Mouse (Mus musculus) spleen, postnatal 4 days (tissue): ENCODE measurements around the gene Sos1.

Experiments
- DNase-seq, 2 experiments: peaks; one replicate each; pipeline ENCODE4 v3.0.0; 2022; ENCODE audit warnings: low spot score in 2 of 2

Gene Sos1

DNA sequence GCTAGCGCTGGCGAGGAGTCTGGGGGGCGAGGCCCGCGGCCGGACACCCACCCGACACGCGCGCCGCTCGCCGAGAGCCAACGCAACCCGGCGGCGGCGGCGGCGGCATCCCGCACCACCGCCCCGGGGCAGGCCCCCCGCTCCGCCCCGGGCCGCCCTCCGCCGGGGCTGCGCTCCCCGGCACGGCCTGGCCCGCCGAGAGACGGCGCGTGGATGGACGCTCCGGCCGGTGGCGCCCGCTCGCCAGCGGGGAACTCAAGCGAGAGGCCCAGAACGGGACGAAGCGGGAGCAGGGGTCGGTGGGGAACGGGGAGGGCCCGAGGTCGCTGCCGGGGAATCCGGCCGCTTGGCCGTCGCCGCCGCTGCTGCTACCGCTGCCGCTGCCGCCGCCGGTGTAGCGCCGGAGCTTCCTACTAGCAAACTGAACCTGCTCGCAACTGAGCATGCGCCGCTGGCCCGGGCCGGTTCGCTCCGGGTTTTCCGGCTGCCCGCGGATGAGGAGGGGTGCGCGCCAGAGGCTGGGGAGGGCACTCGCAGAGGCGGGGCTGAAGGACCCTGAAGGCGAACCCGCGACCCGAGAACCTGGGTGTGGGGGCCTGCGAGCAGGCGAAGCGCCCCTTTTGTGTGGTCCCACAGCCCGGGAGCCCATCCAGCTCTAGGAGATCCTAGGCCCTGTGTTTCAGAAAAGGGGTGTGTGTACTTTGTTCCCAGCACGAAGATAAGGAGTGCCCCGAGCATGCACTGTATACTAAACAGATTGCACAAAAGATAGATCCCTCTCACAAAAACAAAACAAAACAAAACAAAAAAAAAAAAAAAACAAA, at the start of gene Sos1:
TSS of gene Sos1 (minus strand) at position 423 of the 824 bp plus-strand sequence.
- peak; percentile 95 to 98 for DNase-seq

DNA sequence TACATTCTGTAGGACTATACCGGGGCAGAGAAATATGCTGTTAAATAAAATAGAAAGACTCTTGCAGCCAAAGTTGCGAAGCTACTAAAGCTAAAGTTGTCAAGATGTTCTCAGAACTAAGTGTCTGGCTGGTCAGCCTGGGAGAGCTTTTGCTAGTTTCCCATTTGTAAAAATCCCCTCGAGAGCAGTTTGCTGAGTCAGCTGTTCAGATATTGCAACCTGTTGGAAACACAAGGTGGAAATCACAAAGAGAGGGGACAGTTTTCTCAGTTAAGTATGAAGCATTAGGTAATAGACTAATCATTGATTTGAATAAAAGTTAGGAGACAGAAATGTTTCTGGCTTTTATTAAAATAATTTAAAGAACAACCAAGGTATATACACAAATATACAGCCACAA, 43.0 kb upstream of the Sos1 start:
- no peak for DNase-seq

DNA sequence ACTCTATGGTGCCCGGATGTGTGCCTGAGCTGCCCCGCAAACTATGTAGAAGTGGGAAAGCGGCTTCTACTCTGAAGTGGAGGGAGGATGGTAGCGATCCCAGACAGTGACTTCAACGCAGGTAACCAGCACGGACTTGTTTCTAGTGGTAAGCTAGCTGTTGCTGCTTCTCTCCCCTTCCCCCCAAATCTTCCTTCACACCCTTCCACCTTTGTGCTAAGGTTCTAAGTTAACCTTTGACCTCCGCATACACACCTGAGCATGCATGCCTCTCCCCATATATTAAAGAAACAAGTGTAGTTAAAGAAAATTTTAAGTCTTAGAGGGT, 41.9 kb upstream of the Sos1 start:
- no peak for DNase-seq

DNA sequence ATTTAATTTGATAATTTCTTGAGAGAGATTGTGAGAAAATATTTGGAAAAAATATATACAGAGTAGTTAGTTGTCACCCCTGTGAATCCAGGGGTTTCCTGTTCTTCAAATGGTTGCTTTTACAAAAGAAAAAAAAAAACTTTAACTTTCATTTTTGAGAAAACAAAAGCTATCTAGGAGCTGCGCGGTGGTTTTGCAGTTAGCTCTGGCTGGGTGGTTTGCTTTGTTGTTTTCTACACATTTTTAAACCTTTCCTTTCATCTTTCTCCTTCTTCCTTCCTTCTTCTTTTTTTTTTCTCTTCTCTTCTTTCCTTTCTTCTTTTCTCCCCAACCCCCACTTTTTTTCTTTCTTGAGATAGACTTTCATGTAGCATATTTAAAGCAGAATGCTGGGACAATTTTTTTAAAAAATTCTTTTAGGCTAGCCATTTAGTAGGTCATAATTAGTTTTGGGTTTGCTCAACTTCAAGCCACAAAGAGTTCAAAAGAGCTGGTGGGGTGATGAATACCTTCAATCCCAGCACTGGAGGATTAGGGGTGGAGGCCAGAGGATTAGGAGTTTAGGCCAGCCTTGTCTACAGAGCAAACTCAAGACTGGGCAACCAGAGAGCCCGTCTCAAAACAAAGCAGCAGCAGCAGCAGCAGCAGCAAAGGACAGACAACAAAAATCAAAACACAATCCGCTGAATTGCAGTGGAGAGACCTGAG, 41.4 kb upstream of the Sos1 start:
- DNase-seq: no peak

DNA sequence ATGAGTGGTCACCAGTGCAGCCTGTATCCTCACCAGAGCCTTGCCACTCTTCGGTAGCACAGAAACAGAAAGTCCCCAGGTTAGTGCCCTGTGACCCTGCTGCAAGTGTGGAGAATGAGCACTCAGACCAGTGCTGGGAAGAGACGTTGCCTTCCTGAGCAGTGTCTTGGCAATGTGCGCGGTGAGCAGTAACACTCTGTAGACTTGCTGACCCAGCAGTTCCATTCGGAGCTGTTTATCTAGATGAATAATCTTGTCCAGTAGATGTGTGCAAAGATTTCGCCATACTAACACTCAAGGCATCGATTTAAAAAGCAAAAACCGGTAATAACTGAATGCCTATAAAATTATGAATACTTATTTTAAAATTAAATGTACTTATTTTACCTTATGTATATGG, 40.3 kb upstream of the Sos1 start:
- DNase-seq: no peak

DNA sequence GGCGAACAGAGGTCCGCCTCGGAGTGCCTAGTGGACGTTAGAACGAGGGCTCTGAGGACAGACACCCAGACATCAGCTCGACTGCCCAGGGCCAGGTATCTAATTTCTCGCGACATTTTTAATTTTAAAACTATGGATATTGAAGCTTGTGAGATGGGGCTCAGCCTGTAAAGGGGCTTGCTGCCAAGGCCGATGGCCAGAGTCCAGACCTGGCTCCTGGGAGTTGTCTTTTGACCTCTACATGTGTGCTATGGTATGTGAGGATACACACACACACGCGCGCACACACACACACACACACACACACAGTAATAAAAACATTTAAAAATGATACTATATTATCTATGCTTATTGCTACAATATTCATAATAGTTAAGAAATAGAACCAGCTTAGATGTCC, 38.6 kb upstream of the Sos1 start:
- DNase-seq: no peak

DNA sequence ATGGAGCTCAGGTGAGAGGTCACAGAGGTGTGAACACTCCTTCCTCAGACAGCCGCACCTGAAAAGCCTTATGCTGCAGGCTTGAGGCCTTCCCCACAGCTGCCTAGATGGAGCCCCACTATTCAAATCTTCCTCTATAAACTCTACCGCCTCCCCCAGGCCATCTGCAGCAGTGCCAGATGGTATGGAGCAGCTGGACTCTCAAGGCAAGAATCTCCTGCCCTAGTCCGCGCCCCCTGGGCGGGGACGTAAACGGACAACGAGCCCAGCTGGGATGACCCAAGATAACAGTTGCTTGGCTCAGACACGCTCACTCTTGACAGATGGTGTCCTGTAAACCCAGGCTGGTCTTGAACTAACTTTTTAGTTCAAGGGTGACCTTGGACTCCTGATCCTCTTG, 37.0 kb upstream of the Sos1 start:
- no peak for DNase-seq

DNA sequence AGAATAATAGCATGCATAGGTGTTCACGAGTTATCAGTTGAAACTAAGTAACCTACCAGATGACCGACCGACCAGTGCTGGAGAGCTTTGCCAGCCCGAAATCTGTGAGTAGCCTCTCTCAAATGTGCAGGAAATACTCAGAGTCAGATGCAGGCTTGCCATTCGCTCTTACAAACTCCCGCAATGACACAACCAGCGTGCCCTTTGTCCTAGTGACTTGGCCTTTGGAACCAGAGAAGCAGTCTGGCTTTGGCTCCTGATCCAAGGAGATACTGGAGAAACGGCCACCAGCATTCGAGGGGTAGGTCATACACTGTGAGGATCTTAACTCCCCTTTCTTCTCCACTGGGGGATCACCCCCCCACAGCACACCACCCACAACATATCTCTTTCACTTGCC, 35.7 kb upstream of the Sos1 start:
- no peak for DNase-seq

DNA sequence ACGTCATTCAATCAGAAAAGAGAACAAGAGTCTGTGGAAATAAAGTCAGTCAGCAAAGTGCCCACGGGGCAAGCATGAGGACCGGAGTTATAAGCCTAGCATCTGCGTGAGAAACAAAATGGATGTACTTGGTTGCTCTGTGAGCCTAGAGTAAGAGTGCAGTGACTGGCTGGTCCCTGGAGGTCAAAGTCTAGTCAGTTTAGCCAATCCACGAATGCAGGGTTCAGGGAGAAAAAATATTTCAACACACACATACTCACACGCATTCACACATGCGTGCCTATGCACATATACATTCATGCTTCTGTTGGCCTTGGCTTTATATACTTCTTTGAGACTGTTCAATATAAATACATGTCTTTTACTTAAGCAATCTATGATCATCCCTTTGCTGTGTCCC, 35.3 kb upstream of the Sos1 start:
- DNase-seq: no peak

DNA sequence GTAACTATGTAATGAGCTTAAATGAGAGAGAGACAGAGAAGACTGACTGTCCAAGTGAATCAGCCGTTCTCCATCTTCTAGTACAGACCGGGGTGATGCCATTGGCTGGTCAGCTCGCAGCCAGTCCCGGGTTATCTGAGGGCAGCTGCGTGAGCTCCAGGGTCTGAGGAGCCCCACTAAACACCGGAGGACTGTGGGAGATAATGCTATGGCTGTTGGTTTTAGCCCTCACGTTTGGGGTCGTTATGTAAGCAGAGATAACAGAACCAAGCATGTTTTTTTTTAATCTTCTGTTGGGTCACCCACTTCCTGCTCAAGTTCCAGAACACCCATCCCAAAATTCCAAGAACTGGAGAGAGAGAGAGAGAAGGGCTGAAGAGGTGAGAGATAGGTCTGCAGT, 33.5 kb upstream of the Sos1 start:
- no peak for DNase-seq

DNA sequence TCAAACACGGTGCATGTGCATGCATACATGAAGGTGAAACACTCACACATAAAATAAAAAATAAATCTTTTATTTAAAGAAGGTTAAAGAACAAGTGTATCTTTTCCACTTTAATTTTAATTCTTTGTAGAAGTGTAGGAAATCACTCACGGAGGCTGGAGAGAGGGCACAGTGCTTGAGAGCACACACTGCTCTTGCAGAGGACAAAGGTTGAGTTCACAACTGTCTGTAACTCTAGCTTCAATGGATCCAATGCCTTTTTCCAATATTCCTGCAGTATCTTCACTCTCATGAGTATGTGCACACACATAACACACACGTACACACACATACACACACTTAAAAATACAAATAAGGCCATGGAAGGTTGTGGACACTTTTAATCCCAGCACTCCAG, 30.2 kb upstream of the Sos1 start:
- no peak for DNase-seq

DNA sequence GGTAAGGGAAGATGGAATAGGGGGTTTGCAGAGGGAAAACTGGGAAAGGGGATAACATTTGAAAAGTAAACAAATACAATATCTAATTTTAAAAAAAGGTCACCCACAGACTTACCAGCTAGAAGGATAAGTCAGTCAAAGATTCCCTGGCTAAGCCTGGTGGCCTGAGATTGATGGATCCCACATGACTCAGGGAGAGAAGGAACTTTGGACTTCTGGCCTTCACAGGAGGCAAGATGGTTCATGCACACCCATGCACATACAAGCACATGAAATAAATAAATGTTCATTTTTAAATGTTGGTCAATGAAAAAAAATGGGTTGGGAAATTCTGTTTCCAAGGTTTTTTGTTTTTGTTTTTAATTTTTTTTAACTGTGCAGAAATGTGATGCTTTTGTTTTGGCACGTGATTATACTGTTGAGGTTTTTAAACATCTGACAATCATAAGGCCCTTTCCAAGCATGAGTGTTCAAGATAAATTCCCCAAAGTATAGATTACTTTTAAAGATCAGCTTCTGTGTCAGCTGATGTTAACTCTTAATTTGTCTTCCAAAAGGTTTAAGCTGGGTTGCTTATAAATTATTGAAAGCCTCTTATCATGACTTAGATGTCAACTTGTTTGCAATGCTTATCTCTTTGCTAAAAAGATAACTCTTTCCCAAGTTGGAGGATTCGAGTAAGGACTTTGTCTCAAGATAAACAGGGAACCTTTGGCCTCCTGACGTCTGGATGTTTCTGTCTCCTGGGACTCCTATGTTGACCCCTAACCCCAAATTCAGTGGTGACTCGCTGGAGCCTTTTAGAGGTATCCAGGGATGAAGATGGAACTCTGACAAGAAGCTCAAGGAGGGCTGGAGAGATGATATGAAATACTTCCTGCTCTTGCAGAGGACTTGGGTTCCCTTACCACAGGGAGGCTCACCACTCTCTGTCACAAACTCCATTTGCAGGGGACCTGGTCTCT, 29.5 kb upstream of the Sos1 start:
- no peak for DNase-seq

DNA sequence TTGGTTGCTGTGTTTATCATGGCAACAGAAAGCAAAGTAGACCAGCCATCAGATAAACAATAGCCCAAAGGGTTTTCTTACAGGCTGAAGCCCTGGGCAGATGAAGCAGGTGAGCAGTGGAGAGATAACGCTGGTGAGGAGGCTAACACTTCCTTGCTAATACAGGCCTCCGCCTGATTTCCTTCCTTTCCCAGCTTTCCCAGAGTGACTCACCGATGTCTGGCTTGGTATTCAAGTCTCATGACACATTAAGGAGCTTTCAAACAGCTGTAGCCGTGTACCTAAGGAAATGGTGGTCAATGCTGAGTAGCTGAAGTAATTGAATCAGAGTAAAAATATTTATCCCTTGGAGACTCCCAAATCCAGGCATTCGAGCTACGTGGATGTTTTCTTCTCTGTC, 25.5 kb upstream of the Sos1 start:
- DNase-seq: no peak

DNA sequence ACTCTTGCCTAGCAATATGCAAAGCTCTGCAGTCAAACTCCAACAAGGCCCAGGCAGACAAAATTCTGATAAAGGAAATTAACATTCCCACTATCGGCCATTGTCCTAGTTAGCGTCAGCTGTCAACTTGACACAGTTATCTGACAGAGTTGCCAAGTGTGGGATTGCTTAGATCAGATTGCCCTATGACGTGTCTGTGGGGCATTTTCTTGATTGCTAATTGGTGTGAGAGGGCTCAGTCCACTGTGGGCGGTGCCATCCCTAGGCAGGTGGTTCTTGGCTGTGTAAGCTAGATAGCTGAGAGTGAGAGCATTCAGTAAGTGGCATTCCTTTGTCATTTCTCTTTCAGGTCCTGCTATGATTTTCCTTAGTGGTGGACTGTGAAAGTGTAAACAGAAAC, 25.1 kb upstream of the Sos1 start:
- DNase-seq: no peak

DNA sequence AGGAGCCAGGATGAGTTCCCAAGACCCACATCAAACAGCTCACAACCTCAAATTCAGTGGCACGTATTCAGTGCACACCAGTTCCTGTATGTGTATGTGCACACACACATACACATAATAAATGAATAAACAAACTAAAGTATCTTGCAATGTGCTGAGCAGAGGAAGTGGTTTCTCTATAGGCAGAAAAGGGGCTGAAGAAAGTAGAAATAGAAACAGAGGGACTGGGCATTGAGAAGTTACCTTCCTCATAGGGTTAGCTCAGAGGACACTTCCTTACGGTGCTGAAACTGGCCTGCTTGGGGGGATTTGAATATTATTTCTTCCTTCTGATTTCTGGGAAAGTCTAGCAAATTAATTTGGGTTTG, 21.5 kb upstream of the Sos1 start:
- DNase-seq: no peak

DNA sequence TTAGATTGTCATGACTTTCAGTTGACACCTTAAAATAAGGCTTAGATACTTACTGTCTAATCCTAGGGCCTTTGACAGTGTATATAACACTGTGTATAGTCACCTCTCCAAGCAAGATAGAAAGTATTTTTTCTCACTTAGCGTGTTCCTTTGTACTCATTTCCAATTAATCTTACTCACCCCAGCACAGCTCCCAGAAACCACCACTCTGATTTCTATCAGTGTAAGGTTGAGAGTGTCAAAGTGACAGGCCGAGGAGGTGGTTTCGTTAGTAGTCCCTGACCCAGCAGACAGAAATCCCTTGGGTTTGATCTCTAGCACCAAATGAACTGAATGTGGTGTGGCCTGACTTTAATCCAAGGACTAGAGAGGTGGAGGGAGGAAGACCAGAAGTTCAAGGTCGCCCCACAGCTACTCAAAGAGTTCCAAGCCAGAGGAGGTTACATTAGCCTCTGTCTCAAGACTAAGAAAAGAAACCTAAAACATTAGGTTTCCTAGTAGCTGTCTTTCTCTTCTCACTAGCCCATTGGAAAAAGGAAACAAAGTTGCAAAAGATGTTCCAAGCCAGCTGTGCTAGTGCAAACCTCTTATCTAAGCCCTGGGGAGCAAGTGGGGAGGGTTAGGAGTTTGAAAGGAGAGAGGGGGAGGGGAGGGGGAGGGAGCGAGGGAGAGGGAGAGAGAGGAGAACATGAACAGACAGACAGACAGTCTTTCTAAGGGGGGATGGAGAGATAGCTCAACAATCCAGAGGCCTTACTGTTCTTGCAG, 21.0 kb upstream of the Sos1 start:
- no peak for DNase-seq

DNA sequence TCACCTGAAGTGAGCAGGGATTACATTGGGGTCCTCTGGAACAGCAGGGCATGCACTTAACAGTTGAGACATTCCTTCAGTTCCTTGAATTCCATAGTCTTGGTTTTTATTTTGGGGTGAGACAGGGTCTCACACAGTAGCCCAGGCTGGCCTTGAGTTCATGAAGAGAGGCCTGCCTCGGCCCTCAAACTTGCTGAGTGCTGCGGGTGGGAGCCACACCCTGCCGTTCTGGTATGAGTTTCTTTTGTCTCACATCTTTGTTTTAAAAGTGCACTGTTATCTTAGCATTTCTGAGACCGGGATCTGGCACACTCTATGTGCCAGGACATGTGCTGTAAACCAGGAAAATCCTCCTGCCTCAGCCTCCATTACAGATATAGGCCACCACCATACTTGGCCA, 19.8 kb upstream of the Sos1 start:
- DNase-seq: no peak

DNA sequence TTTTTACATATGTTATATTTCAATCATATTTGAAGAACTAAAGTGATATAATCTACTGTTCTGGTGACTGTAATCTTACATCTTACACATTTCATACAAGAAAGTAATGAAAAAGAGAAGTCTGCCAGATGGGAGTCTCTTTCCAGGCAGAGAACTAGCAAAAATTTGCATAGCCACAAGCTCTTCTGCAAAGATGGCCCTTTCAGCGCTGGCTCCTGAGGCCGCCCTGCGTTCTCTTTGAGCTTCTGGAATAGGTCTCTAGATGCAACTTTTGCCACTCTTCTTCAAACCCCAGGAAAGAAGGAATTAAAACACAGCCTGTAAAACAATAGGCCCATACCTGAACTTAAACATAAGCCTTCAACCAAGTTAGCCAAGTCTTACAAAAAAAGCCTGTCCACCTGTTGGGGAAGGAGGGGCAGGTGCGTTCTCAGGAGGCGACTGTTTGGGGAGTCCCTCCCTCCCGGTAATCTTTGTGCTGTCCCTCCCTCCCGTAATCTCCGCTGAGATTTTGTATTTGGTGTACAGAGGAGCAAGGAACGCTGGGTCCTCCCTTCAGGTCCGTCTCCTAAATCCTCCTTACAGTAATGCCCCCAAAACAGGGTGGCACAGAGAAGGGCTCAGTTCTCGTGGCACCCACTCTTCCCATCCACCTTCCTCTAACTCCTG, 18.5 kb upstream of the Sos1 start:
- DNase-seq: no peak

DNA sequence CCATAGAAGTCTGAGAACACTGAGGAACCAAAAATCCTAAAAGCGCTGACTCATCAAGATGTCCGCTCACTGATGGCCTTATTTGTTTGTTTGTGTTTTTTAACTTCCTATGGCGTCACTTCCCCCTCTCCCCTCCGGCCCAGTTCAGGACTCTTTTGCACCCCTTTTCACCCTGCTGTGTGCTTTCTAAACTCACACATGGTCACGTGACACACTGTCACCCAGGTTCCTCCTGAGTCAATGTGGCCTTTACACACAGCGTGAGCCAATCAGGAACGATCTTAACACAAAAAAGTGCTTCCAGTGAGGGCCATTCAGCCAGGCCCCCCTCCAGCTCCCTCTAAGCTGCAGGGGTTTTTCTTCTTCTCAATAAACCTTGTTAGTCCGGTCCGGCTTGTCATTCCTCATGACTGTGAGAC, 16.9 kb upstream of the Sos1 start:
- no peak for DNase-seq

DNA sequence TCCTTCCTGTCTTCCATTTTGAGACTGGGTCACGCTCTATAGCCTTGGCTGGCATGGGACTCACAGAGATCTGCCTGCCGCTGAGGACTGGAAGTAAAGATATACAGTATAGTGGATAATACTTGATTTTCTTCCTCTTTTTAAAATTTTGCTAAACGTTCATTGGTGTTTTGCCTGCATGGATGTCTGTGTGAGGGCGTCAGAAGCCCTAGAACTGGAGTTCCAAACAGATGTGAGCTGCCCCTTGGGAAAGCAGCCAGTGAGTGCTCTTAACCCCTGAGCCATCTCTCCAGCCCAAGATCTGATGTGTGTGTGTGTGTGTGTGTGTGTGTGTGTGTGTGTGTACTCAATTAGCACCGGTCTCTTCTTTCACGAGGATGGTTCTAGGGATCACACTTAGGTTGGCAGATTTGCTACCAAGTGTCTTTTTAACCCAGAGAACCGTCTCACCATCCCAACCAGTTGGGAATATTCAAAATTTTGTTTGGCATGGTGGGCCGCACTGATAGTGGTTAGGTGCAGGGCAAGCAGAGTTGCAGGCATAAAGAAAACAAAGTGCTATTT, 16.4 kb upstream of the Sos1 start:
- DNase-seq: no peak

DNA sequence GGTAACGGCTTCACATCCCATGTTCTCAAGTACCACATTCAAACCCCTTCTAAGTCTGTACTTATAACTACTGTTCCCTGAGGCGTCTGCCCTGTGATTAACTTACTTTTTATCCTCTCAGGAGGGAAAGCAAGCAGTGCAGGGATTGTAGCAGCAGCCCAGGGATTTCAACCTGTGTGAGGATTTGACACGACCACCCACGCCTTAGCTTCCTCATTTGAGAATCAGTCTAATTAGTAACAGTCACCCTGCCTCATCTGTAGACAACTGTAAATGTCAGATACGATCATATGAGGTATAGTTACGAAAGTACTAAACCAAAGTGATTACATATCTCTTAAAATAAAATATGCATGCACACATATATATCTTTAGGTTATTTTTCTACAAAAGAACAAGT, 15.9 kb upstream of the Sos1 start:
- DNase-seq: no peak
